Mouse (Mus musculus) CD4-positive, CD25-positive, alpha-beta regulatory T cell, adult 9 weeks (primary cell): Measurements from ENCODE around the gene Speer4f1. TPM values are rescaled to one million over a fixed set of nuclear protein-coding genes. Genes with fewer than 3 reads are reported as not detected.

ENCODE experiments used
- polyA plus RNA-seq: library from polyadenylated mRNA; unstranded; fragments of 100-300 nt; shearing (Covaris generic); gene quantifications from one replicate; pipeline ENCODE4 v1.2.1, GENCODE M21; 2017

Gene Speer4f1
- polyA plus RNA-seq, result not detected

GRCm38 (mm10) chr5:17475798-17476197, at the start of gene Speer4f1:
Gene Speer4f1 (plus strand): TSS chr5:17476098.

Other genes with a start within 250 kb of the Speer4f1 start
- gene Speer4f2, start 102.9 kb upstream of the Speer4f1 start, polyA plus RNA-seq, result not detected
- not detected for gene Sema3c, start 98.2 kb downstream of the Speer4f1 start, polyA plus RNA-seq